Mouse (Mus musculus): ENCODE data around the gene Dcaf5. TPM values are rescaled to one million over a fixed set of nuclear protein-coding genes. Genes with fewer than 3 reads are reported as not detected.

Gene Dcaf5
- polyA plus RNA-seq, 1 experiment, result not detected

GRCm38 (mm10) chr12:80374736-80375135 is 61.7 kb downstream of the Dcaf5 start:
- Histone ChIP-seq H3K4me3 (ENCODE audit: insufficient read depth, low read depth, low read length) (no peak overlapping the region), H3K27ac (ENCODE audit: insufficient read depth, low read depth, low read length) (no peak overlapping the region), H3K4me1 (ENCODE audit: control insufficient read depth, insufficient read depth, low read length) (no peaks in the 10 kb centered on the region)
- TF ChIP-seq CTCF (IDR thresholded peaks at IDR 0.05; ENCODE audit: insufficient read depth, low read depth, low read length) (no peak), POLR2A (IDR thresholded peaks at IDR 0.05; ENCODE audit: insufficient read depth, low read depth, low read length) (no peak)
- 83% methylated on average over 2 of the region's 2 CpGs for WGBS

- TF ChIP-seq POLR2A (IDR thresholded peaks at IDR 0.05; ENCODE audit: insufficient read depth, low read depth, low read length) (no peak), CTCF (IDR thresholded peaks at IDR 0.05; ENCODE audit: insufficient read depth, low read depth, low read length) (no peak)
- 85% methylated on average over 8 of the region's 8 CpGs for WGBS
- no peak overlapping the region for H3K27ac ChIP-seq (ENCODE audit: insufficient read depth, low read depth, low read length)
Observed at GRCm38 (mm10) chr12:80372946-80373345, 63.5 kb downstream of the Dcaf5 start.

GRCm38 (mm10) chr12:80367227-80367626 is 69.2 kb downstream of the Dcaf5 start:
- 92% methylated on average over 4 of the region's 4 CpGs for WGBS
- Histone ChIP-seq H3K27ac (ENCODE audit: insufficient read depth, low read depth, low read length) (no peak overlapping the region), H3K4me1 (ENCODE audit: control insufficient read depth, insufficient read depth, low read length) (peaks cover 4% of the 10 kb centered on the region), H3K4me3 (ENCODE audit: insufficient read depth, low read depth, low read length) (no peak overlapping the region)
- TF ChIP-seq POLR2A (IDR thresholded peaks at IDR 0.05; ENCODE audit: insufficient read depth, low read depth, low read length) (no peak), CTCF (IDR thresholded peaks at IDR 0.05; ENCODE audit: insufficient read depth, low read depth, low read length) (no peak)

More at GRCm38 (mm10) chr12:80372946-80373345, 63.5 kb downstream of the Dcaf5 start:
- Histone ChIP-seq H3K4me1 (ENCODE audit: control insufficient read depth, insufficient read depth, low read length) (no peaks in the 10 kb centered on the region), H3K4me3 (ENCODE audit: insufficient read depth, low read depth, low read length) (no peak overlapping the region)

GRCm38 (mm10) chr12:80366004-80366480 is 70.4 kb downstream of the Dcaf5 start:
- TF ChIP-seq CTCF (IDR thresholded peaks at IDR 0.05; ENCODE audit: insufficient read depth, low read depth, low read length) (no peak), POLR2A (IDR thresholded peaks at IDR 0.05; ENCODE audit: insufficient read depth, low read depth, low read length) (no peak)
- H3K4me1 ChIP-seq (ENCODE audit: control insufficient read depth, insufficient read depth, low read length), result peaks cover 4% of the 10 kb centered on the region
- no peak overlapping the region for H3K4me3 ChIP-seq (ENCODE audit: insufficient read depth, low read depth, low read length)
- no peak overlapping the region for H3K27ac ChIP-seq (ENCODE audit: insufficient read depth, low read depth, low read length)
- 5% methylated on average over 3 of the region's 3 CpGs for WGBS

DNA sequence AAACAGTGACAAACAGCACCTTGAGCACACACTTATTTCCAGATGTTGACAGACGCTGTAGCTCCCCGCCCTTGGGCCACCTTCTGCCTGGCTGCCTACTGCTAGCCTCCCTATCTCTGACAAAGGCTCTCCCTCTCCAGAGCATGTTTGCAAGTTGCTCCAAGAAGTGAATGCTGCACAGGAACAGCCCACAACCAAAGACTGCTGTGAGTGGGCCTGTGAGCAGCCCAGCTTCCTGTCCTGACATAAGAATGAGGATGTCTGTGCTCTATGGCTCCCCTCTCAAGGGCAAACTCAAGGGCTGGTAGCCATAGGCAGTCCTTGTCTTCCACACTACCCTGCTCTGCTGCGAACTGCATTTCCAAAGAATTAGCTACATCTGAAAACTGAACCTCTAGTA is 71.1 kb downstream of the Dcaf5 start:
- 71% methylated on average over 3 of the region's 3 CpGs for WGBS
- peak overlapping the region; percentile 33 for H3K27ac ChIP-seq (ENCODE audit: insufficient read depth, low read depth, low read length)
- H3K4me1 ChIP-seq (ENCODE audit: control insufficient read depth, insufficient read depth, low read length), result peaks cover 4% of the 10 kb centered on the region
- TF ChIP-seq CTCF (IDR thresholded peaks at IDR 0.05; ENCODE audit: insufficient read depth, low read depth, low read length) (no peak), POLR2A (IDR thresholded peaks at IDR 0.05; ENCODE audit: insufficient read depth, low read depth, low read length) (no peak)
- no peak overlapping the region for H3K4me3 ChIP-seq (ENCODE audit: insufficient read depth, low read depth, low read length)

DNA sequence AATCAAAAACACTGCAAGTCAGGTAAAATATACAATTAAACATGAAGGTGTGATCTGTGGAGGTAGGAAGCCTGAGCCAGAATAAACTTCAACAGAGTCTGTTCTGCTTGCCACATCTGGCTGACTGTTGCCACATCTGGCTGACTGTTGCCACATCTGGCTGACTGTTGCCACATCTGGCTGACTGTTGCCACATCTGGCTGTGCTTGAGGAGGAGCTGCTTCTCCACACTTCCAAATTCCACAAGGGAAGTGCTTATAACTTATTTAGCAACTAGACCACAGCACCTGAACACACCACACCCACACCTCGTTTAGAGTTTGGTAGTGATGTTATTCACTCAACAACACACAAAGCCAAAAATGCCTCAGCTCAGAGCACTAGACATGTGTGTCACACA is 74.7 kb downstream of the Dcaf5 start:
- WGBS, result 79% methylated on average over 1 of the region's 1 CpGs
- peaks cover 4% of the 10 kb centered on the region for H3K4me1 ChIP-seq (ENCODE audit: control insufficient read depth, insufficient read depth, low read length)
- H3K27ac ChIP-seq (ENCODE audit: insufficient read depth, low read depth, low read length), result no peak overlapping the region
- TF ChIP-seq POLR2A (IDR thresholded peaks at IDR 0.05; ENCODE audit: insufficient read depth, low read depth, low read length) (no peak), CTCF (IDR thresholded peaks at IDR 0.05; ENCODE audit: insufficient read depth, low read depth, low read length) (no peak)
- no peak overlapping the region for H3K4me3 ChIP-seq (ENCODE audit: insufficient read depth, low read depth, low read length)

GRCm38 (mm10) chr12:80360321-80360720 is 76.1 kb downstream of the Dcaf5 start:
- H3K4me3 ChIP-seq (ENCODE audit: insufficient read depth, low read depth, low read length), result no peak overlapping the region
- peaks cover 2% of the 10 kb centered on the region for H3K4me1 ChIP-seq (ENCODE audit: control insufficient read depth, insufficient read depth, low read length)
- H3K27ac ChIP-seq (ENCODE audit: insufficient read depth, low read depth, low read length), result no peak overlapping the region
- 62% methylated on average over 5 of the region's 5 CpGs for WGBS
- TF ChIP-seq POLR2A (IDR thresholded peaks at IDR 0.05; ENCODE audit: insufficient read depth, low read depth, low read length), result no peak
- TF ChIP-seq CTCF (IDR thresholded peaks at IDR 0.05; ENCODE audit: insufficient read depth, low read depth, low read length), result no peak

- peaks cover 7% of the 10 kb centered on the region; the same call in 1 of the 2 replicates for H3K4me1 ChIP-seq (ENCODE audit: control insufficient read depth, insufficient read depth, low read length)
- TF ChIP-seq POLR2A (IDR thresholded peaks at IDR 0.05; ENCODE audit: insufficient read depth, low read depth, low read length) (no peak), CTCF (IDR thresholded peaks at IDR 0.05; ENCODE audit: insufficient read depth, low read depth, low read length) (no peak)
- no peak overlapping the region for H3K4me3 ChIP-seq (ENCODE audit: insufficient read depth, low read depth, low read length)
- 29% methylated on average over 6 of the region's 6 CpGs for WGBS
- no peak overlapping the region for H3K27ac ChIP-seq (ENCODE audit: insufficient read depth, low read depth, low read length)
Observed at GRCm38 (mm10) chr12:80344777-80345231, 91.6 kb downstream of the Dcaf5 start.

- Histone ChIP-seq H3K27ac (ENCODE audit: insufficient read depth, low read depth, low read length) (no peak overlapping the region), H3K4me3 (ENCODE audit: insufficient read depth, low read depth, low read length) (no peak overlapping the region)
- 61% methylated on average over 2 of the region's 2 CpGs for WGBS
Observed at GRCm38 (mm10) chr12:80340936-80341335, 95.5 kb downstream of the Dcaf5 start.

More at GRCm38 (mm10) chr12:80340936-80341335, 95.5 kb downstream of the Dcaf5 start:
- no peak for TF ChIP-seq CTCF (IDR thresholded peaks at IDR 0.05; ENCODE audit: insufficient read depth, low read depth, low read length)
- no peak for TF ChIP-seq POLR2A (IDR thresholded peaks at IDR 0.05; ENCODE audit: insufficient read depth, low read depth, low read length)
- peaks cover 7% of the 10 kb centered on the region for H3K4me1 ChIP-seq (ENCODE audit: control insufficient read depth, insufficient read depth, low read length)

Measured in olfactory bulb, adult 2 months (tissue).